Mouse (Mus musculus) forebrain, embryonic 11.5 days (tissue): ENCODE results near the gene Mylk2. TPM values are rescaled to one million over a fixed set of nuclear protein-coding genes. Genes with fewer than 3 reads are reported as not detected.

Experiments used
- ATAC-seq: fragments of 200-750 bp; cut with Nextera tagmentation; replicated peaks from 2 replicates; pipeline ENCODE4 v1.8.0; 2017; ENCODE audit warnings: moderate TSS enrichment; ENCODE audit not compliant: low FRiP score
- DNase-seq: peaks from one replicate; pipeline ENCODE4 v3.0.0-alpha.2; 2017; ENCODE audit warnings: low spot score
- H3K27ac ChIP-seq: fragments of 300-500 bp; sonication (generic); 2 replicates; pipeline ENCODE4 v1.5.1; 2014; ENCODE audit warnings: low read depth, low read length
- H3K27me3 ChIP-seq: fragments of 300-500 bp; sonication (generic); 2 replicates; pipeline ENCODE4 v1.6.1; 2014; ENCODE audit warnings: mild to moderate bottlenecking, low read length, mixed read lengths; ENCODE audit not compliant: control insufficient read depth, insufficient read depth
- H3K36me3 ChIP-seq: fragments of 300-500 bp; sonication (generic); 2 replicates; pipeline ENCODE4 v1.6.1; 2014; ENCODE audit warnings: mild to moderate bottlenecking, low read length, moderate library complexity, mixed read lengths; ENCODE audit not compliant: control insufficient read depth, insufficient read depth
- H3K4me1 ChIP-seq: fragments of 300-500 bp; sonication (generic); replicated peaks from 2 replicates; pipeline ENCODE4 v1.6.1; 2014; ENCODE audit warnings: low read length, mixed read lengths; ENCODE audit not compliant: control insufficient read depth, insufficient read depth
- H3K4me2 ChIP-seq: fragments of 300-500 bp; sonication (generic); 2 replicates; pipeline ENCODE4 v1.6.1; 2014; ENCODE audit warnings: low read depth, mild to moderate bottlenecking, low read length, moderate library complexity, mixed read lengths; ENCODE audit not compliant: severe bottlenecking
- H3K4me3 ChIP-seq: fragments of 300-500 bp; sonication (generic); 2 replicates; pipeline ENCODE4 v1.5.1; 2014; ENCODE audit warnings: low read depth, low read length
- H3K9ac ChIP-seq: fragments of 300-500 bp; sonication (generic); 2 replicates; pipeline ENCODE4 v1.6.1; 2014; ENCODE audit warnings: low read length
- H3K9me3 ChIP-seq: fragments of 300-500 bp; sonication (generic); 2 replicates; pipeline ENCODE4 v1.6.1; 2016; ENCODE audit warnings: low read length, mixed read lengths; ENCODE audit not compliant: control insufficient read depth
- WGBS: fragments of 180-500 bp; shearing (Covaris S2); extraction: QIAGEN DNeasy Blood & Tissue Kit; methylation state at CpG from one replicate; pipeline ENCODE4 v1.1.7; 2014; 5-methylcytosine and 5-hydroxymethylcytosine counted together
- polyA plus RNA-seq: library from polyadenylated mRNA; unstranded; fragments of >200 nt; fragmentation: Nextera tagmentation; extraction: Ambion mirVana; gene quantifications from 2 replicates; pipeline ENCODE4 v1.2.1, GENCODE M21; 2014

Mylk2 gene
- polyA plus RNA-seq, 1 experiment from 2014 or later, result not detected

GRCm38 (mm10) chr2:152895834-152896233 is 15.3 kb upstream of the Mylk2 start:
- no peaks in the 10 kb centered on the region for H3K4me1 ChIP-seq
- H3K9ac ChIP-seq, result no peak overlapping the region
- ATAC-seq (no peak), DNase-seq (no peak)
- H3K4me2 ChIP-seq, result no peak overlapping the region
- no peak overlapping the region for H3K27ac ChIP-seq
- WGBS, result 97% methylated on average over 9 of the region's 9 CpGs
- no peak overlapping the region for H3K4me3 ChIP-seq
- H3K9me3 ChIP-seq, result no peaks in the 10 kb centered on the region
- peaks cover 31% of the 10 kb centered on the region for H3K36me3 ChIP-seq
- H3K27me3 ChIP-seq, result no peaks in the 10 kb centered on the region

- Histone ChIP-seq H3K4me2 (no peak overlapping the region), H3K9me3 (no peaks in the 10 kb centered on the region), H3K9ac (no peak overlapping the region), H3K4me1 (no peaks in the 10 kb centered on the region), H3K27me3 (no peaks in the 10 kb centered on the region), H3K4me3 (no peak overlapping the region), H3K27ac (no peak overlapping the region), H3K36me3 (peaks cover 25% of the 10 kb centered on the region)
- ATAC-seq, result no peak
- WGBS, result 93% methylated on average over 3 of the region's 3 CpGs
- no peak for DNase-seq
Measured at GRCm38 (mm10) chr2:152896926-152897325, 14.2 kb upstream of the Mylk2 start.

GRCm38 (mm10) chr2:152899011-152899410 is 12.1 kb upstream of the Mylk2 start:
- ATAC-seq (no peak), DNase-seq (no peak)
- Histone ChIP-seq H3K4me2 (no peak overlapping the region), H3K9ac (no peak overlapping the region), H3K9me3 (no peaks in the 10 kb centered on the region), H3K27me3 (no peaks in the 10 kb centered on the region), H3K27ac (no peak overlapping the region), H3K4me1 (no peaks in the 10 kb centered on the region), H3K4me3 (no peak overlapping the region), H3K36me3 (peaks cover 7% of the 10 kb centered on the region; the same call in 1 of the 2 replicates)
- WGBS, result 78% methylated on average over 6 of the region's 6 CpGs

GRCm38 (mm10) chr2:152901296-152901695 is 9.9 kb upstream of the Mylk2 start:
- DNase-seq (no peak), ATAC-seq (no peak)
- Histone ChIP-seq H3K4me1 (no peaks in the 10 kb centered on the region), H3K36me3 (no peaks in the 10 kb centered on the region), H3K4me3 (no peak overlapping the region), H3K9ac (no peak overlapping the region), H3K9me3 (no peaks in the 10 kb centered on the region), H3K4me2 (no peak overlapping the region), H3K27me3 (no peaks in the 10 kb centered on the region), H3K27ac (no peak overlapping the region)
- WGBS, result 93% methylated on average over 15 of the region's 15 CpGs

GRCm38 (mm10) chr2:152902658-152903057 is 8.5 kb upstream of the Mylk2 start:
- no peaks in the 10 kb centered on the region for H3K9me3 ChIP-seq
- no peaks in the 10 kb centered on the region for H3K36me3 ChIP-seq
- no peak overlapping the region for H3K9ac ChIP-seq
- H3K4me2 ChIP-seq, result no peak overlapping the region
- 16% methylated on average over 3 of the region's 3 CpGs for WGBS
- H3K27ac ChIP-seq, result no peak overlapping the region
- DNase-seq (no peak), ATAC-seq (no peak)
- H3K27me3 ChIP-seq, result no peaks in the 10 kb centered on the region
- no peaks in the 10 kb centered on the region for H3K4me1 ChIP-seq
- H3K4me3 ChIP-seq, result no peak overlapping the region

GRCm38 (mm10) chr2:152903586-152903985 is 7.6 kb upstream of the Mylk2 start:
- Histone ChIP-seq H3K4me3 (no peak overlapping the region), H3K36me3 (no peaks in the 10 kb centered on the region), H3K9ac (no peak overlapping the region), H3K4me1 (no peaks in the 10 kb centered on the region), H3K27me3 (no peaks in the 10 kb centered on the region), H3K9me3 (no peaks in the 10 kb centered on the region), H3K4me2 (no peak overlapping the region), H3K27ac (no peak overlapping the region)
- no peak for DNase-seq
- 85% methylated on average over 4 of the region's 4 CpGs for WGBS
- ATAC-seq, result no peak

GRCm38 (mm10) chr2:152904127-152904643 is 7.0 kb upstream of the Mylk2 start:
- H3K9ac ChIP-seq, result no peak overlapping the region
- H3K4me3 ChIP-seq, result no peak overlapping the region
- H3K27me3 ChIP-seq, result no peaks in the 10 kb centered on the region
- H3K9me3 ChIP-seq, result no peaks in the 10 kb centered on the region
- no peak overlapping the region for H3K4me2 ChIP-seq
- DNase-seq (no peak), ATAC-seq (no peak)
- no peak overlapping the region for H3K27ac ChIP-seq
- H3K36me3 ChIP-seq, result no peaks in the 10 kb centered on the region
- H3K4me1 ChIP-seq, result no peaks in the 10 kb centered on the region
- 76% methylated on average over 5 of the region's 5 CpGs for WGBS

- Histone ChIP-seq H3K9ac (no peak overlapping the region), H3K9me3 (no peaks in the 10 kb centered on the region), H3K27ac (no peak overlapping the region), H3K4me3 (no peak overlapping the region), H3K4me1 (no peaks in the 10 kb centered on the region), H3K36me3 (no peaks in the 10 kb centered on the region), H3K4me2 (no peak overlapping the region), H3K27me3 (no peaks in the 10 kb centered on the region)
- WGBS, result 76% methylated on average over 11 of the region's 11 CpGs
- no peak for DNase-seq
- no peak for ATAC-seq
Measured at GRCm38 (mm10) chr2:152905036-152905829, 5.9 kb upstream of the Mylk2 start.
